Mouse (Mus musculus) testis, adult 2 months (tissue): Measurements from ENCODE around the gene Rims4. TPM values are rescaled to one million over a fixed set of nuclear protein-coding genes. Genes with fewer than 3 reads are reported as not detected.

ENCODE experiments used
- H3K27ac ChIP-seq: fragments of 200-500 bp; 2 replicates; pipeline ENCODE4 v1.5.1; 2012; ENCODE audit warnings: low read depth, low read length; ENCODE audit not compliant: control insufficient read depth, insufficient read depth
- H3K27me3 ChIP-seq: fragments of 200-500 bp; 2 replicates; pipeline ENCODE4 v1.6.1; 2012; ENCODE audit warnings: mild to moderate bottlenecking, low read length, moderate library complexity; ENCODE audit not compliant: control insufficient read depth, insufficient read depth
- H3K36me3 ChIP-seq: fragments of 200-500 bp; 2 replicates; pipeline ENCODE4 v1.6.1; 2012; ENCODE audit warnings: mild to moderate bottlenecking, low read length; ENCODE audit not compliant: control insufficient read depth, insufficient read depth
- H3K4me1 ChIP-seq: fragments of 200-500 bp; 2 replicates; pipeline ENCODE4 v1.6.1; 2012; ENCODE audit warnings: low read length; ENCODE audit not compliant: control insufficient read depth, insufficient read depth
- H3K4me3 ChIP-seq: fragments of 200-500 bp; 2 replicates; pipeline ENCODE4 v1.5.1; 2012; ENCODE audit warnings: low read depth, mild to moderate bottlenecking, low read length, moderate library complexity, mixed read lengths; ENCODE audit not compliant: control insufficient read depth
- CTCF ChIP-seq: fragments of 200-500 bp; IDR thresholded peaks from 2 replicates; pipeline ENCODE4 v1.5.1; 2012; ENCODE audit warnings: low read depth, mild to moderate bottlenecking, inconsistent platforms, low read length, moderate library complexity; ENCODE audit not compliant: control insufficient read depth, insufficient read depth, insufficient replicate concordance
- POLR2A ChIP-seq: fragments of 200-500 bp; IDR thresholded peaks from 2 replicates; pipeline ENCODE4 v1.6.1; 2012; ENCODE audit warnings: low read depth, mild to moderate bottlenecking, inconsistent platforms, low read length, moderate library complexity; ENCODE audit not compliant: control insufficient read depth
- polyA plus RNA-seq: library from polyadenylated mRNA; depleted of rRNA; stranded (reverse); fragments of >200 nt; gene quantifications from 2 replicates; pipeline ENCODE4 v1.2.3, GENCODE M21; 2012

Rims4 gene
- polyA plus RNA-seq, 1 experiment = 1.5 TPM

DNA sequence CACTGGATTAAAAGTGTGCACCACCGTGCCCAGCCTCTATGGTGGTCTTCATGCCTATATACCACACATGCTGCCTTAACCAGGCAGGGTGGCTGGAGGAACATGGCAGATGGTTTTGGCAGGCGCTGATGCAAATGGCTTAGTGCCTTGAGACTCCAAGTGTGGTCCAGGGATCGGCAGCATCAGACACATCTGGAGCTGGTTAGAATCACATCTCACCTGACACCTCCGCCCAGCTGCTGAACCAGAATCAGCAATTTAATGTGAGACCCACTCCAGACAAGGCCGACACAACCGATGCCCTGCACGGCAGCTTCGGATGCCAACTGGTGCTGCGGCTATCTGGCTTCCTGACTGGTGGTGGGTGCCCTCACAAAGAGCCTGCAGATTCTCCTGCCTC lies 52.4 kb downstream of the Rims4 start:
- no peaks in the 10 kb centered on the region for H3K4me1 ChIP-seq
- TF ChIP-seq POLR2A (no peak), CTCF (no peak)
- H3K4me3 ChIP-seq = no peak overlapping the region
- H3K36me3 ChIP-seq = no peaks in the 10 kb centered on the region
- H3K27me3 ChIP-seq = no peaks in the 10 kb centered on the region
- no peak overlapping the region for H3K27ac ChIP-seq

DNA sequence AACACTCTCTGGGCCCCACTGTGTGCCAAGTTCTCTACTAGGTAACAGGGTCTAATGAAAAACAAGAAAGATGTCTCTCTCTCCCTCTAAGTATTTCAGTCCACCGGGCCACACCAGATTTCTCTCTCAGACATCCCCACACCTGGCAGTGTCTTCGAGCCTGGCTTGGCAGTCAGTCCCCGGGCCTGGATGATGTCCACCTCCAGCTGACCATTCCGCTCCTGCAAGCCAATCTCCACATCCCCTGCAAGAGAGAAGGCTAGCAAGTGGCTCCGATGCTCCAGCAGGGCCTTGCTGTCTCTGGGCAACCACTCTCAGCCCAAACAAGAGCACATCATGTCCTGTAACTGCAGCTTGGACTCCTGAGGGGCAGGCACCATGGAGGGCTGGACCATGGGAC lies 53.2 kb downstream of the Rims4 start:
- Histone ChIP-seq H3K27me3 (no peaks in the 10 kb centered on the region), H3K4me1 (no peaks in the 10 kb centered on the region), H3K4me3 (no peak overlapping the region), H3K36me3 (no peaks in the 10 kb centered on the region), H3K27ac (no peak overlapping the region)
- TF ChIP-seq CTCF (no peak), POLR2A (no peak)

- Histone ChIP-seq H3K27ac (no peak overlapping the region), H3K27me3 (no peaks in the 10 kb centered on the region; the same call in 1 of the 2 replicates), H3K4me1 (peaks cover 16% of the 10 kb centered on the region), H3K4me3 (peak overlapping the region; percentile 32), H3K36me3 (no peaks in the 10 kb centered on the region)
- TF ChIP-seq POLR2A (no peak), CTCF (peak; percentile 84)
Measured at GRCm38 (mm10) chr2:163858254-163858947, 60.1 kb downstream of the Rims4 start.

GRCm38 (mm10) chr2:163857233-163857632 lies 61.2 kb downstream of the Rims4 start:
- Histone ChIP-seq H3K36me3 (no peaks in the 10 kb centered on the region), H3K4me1 (peaks cover 19% of the 10 kb centered on the region), H3K27me3 (no peaks in the 10 kb centered on the region; the same call in 1 of the 2 replicates)

DNA sequence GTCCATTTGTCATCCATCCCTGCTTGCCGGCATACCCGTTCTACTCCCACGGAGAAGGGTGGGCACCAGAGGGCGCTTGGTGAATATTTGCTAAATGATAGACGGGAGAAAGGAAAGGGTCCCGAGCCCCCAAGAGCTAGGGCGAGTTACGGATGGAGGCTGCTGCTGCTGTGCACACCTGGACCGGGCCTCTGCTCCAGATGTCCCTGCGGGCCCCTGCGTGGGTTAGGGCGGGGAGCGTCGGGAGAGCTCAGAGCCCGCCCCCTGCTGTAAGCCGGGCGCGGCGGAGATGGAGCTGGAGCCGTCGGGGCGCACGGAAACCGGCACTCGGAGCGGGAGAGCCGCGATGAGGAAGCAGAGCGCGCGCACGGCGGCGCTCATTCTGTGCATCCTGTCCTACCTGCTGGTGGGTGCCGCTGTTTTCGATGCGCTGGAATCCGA lies 65.0 kb downstream of the Rims4 start, which contains the start of gene Kcnk15:
Gene Kcnk15 (plus strand): TSS at position 191 of the 441 bp plus-strand sequence.
- peaks cover 16% of the 10 kb centered on the region for H3K4me1 ChIP-seq
- no peaks in the 10 kb centered on the region; the same call in 1 of the 2 replicates for H3K27me3 ChIP-seq
- no peak within 1 kb of the TSS for H3K27ac ChIP-seq
- no peaks in the 10 kb centered on the region for H3K36me3 ChIP-seq
- H3K4me3 ChIP-seq = peak within 1 kb of the TSS; percentile 38
- TF ChIP-seq CTCF (no peak), POLR2A (no peak)

More at GRCm38 (mm10) chr2:163857233-163857632, 61.2 kb downstream of the Rims4 start:
- Histone ChIP-seq H3K27ac (no peak overlapping the region), H3K4me3 (no peak overlapping the region)
- TF ChIP-seq CTCF (no peak), POLR2A (no peak)

GRCm38 (mm10) chr2:163842043-163842442 lies 76.4 kb downstream of the Rims4 start:
- H3K4me3 ChIP-seq = no peak overlapping the region
- H3K27ac ChIP-seq = no peak overlapping the region
- no peaks in the 10 kb centered on the region for H3K36me3 ChIP-seq
- H3K4me1 ChIP-seq = no peaks in the 10 kb centered on the region; the same call in 1 of the 2 replicates
- H3K27me3 ChIP-seq = no peaks in the 10 kb centered on the region
- TF ChIP-seq CTCF (no peak), POLR2A (no peak)

GRCm38 (mm10) chr2:163839519-163839918 lies 79.0 kb downstream of the Rims4 start:
- Histone ChIP-seq H3K27ac (no peak overlapping the region), H3K4me1 (no peaks in the 10 kb centered on the region; the same call in 1 of the 2 replicates), H3K36me3 (no peaks in the 10 kb centered on the region), H3K4me3 (no peak overlapping the region), H3K27me3 (no peaks in the 10 kb centered on the region)
- TF ChIP-seq CTCF = no peak
- TF ChIP-seq POLR2A = no peak
